Comparison of ENCODE assay signal across 17 mouse cellular contexts in genomic region chr12:12547477-12547876, GRCm38 (mm10).
"Had no signal": no experiment of that assay in that cellular context is flagged by ENCODE, and none has a peak within 500 bp of the region (broad histone marks: within the 10 kb centered on the region; RNA-seq: fewer than 3 reads in every experiment).

No protein-coding gene starts in this region.

- H3K9ac ChIP-seq: limb, embryonic 13.5 days; liver, embryonic 15.5 days; lung, embryonic 14.5 days; neural tube, embryonic 15.5 days; stomach, embryonic 15.5 days had no signal

- H3K4me2 ChIP-seq: limb, embryonic 13.5 days; liver, embryonic 15.5 days; lung, embryonic 14.5 days; neural tube, embryonic 15.5 days; stomach, embryonic 15.5 days had no signal

- H3K9me3 ChIP-seq: limb, embryonic 13.5 days; liver, embryonic 15.5 days; midbrain, embryonic 10.5 days; neural tube, embryonic 15.5 days; stomach, embryonic 15.5 days had no signal

- H3K4me1 ChIP-seq: liver, embryonic 15.5 days; midbrain, embryonic 10.5 days; neural tube, embryonic 15.5 days; stomach, embryonic 15.5 days had no signal

- H3K27me3 ChIP-seq: limb, embryonic 13.5 days; neural tube, embryonic 15.5 days; stomach, embryonic 15.5 days had no signal

- H3K4me3 ChIP-seq: limb, embryonic 13.5 days; liver, embryonic 15.5 days; midbrain, embryonic 10.5 days; myocyte; neural tube, embryonic 15.5 days; stomach, embryonic 15.5 days had no signal

- H3K36me3 ChIP-seq: limb, embryonic 13.5 days; liver, embryonic 15.5 days; midbrain, embryonic 10.5 days; neural tube, embryonic 15.5 days; stomach, embryonic 15.5 days had no signal

- H3K27ac ChIP-seq: kidney, postnatal 0 days; limb, embryonic 13.5 days; liver, embryonic 15.5 days; macrophage; midbrain, embryonic 10.5 days; neural tube, embryonic 15.5 days; stomach, embryonic 15.5 days had no signal

- DNase-seq: kidney, adult 11 months; kidney, adult 9 months; kidney, postnatal 36 days; left cerebral cortex, postnatal 4 days; lung, embryonic 14.5 days; midbrain, embryonic 14.5 days; spleen, adult 18-20 months; thymus, adult 2 months; thymus, postnatal 25 days had no signal
